Mouse (Mus musculus) v-Abl transformed pro-B cells (cell line): ENCODE measurements at regions not wholly inside any gene's neighbourhood (a gene's known extent, or its start where the extent isn't known, plus 50 kb on each side); places are given as distances from the start of the nearest gene placed in this dataset.

ENCODE experiments used
- in situ Hi-C, 2 experiments: fragments of 400-800 bp; cut with MboI; formaldehyde crosslinking; loops; one replicate each; pipeline ENCODE4 v1.15.1; 2025; ENCODE audit not compliant: unreplicated experiment in 2 of 2

DNA sequence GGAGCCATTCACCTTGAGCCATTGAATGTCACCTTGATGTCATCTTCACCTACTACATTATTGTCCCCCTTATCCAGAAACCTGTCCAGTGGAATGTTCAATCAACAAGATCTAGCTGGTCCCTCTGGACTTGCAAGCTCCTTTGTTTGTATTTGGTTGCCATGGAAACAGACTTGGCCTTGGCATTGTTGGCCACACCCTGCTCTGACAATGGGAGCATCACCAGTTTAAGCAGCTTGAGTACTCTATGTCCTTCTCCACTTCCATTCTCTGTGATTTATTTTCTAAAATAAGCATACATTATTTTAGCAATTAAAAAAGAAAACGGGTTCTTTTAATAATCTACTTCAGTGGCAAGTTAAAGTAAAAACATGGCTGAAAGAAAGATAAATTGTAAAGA is 221.6 kb upstream of the Runx1 start:
- in situ Hi-C loops = no loop called here

DNA sequence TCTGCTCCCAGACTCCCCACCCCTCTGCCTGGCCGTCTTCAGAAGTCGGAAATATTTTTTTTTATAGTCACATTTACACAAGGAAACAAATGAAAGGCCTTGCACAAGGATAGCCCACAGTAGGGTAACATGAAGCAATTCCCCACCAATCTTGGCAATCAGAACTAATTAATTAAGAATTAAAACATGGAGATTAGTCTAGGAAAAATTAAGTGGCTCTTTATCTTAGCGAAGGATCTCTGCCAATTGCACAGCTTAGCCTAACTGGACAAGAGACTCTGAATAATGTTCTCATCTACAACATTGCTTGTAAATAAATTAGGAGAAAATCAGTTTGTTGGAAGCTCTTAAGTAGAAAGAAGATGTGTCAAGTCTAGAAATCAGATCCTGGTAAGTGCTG is 220.3 kb upstream of the Runx1 start:
- in situ Hi-C loops = no loop called here

GRCm38 (mm10) chr16:93043355-93043754 is 217.4 kb upstream of the Runx1 start:
- in situ Hi-C loops = no loop called here

GRCm38 (mm10) chr16:93042941-93043340 is 217.0 kb upstream of the Runx1 start:
- in situ Hi-C loops = no loop called here

DNA sequence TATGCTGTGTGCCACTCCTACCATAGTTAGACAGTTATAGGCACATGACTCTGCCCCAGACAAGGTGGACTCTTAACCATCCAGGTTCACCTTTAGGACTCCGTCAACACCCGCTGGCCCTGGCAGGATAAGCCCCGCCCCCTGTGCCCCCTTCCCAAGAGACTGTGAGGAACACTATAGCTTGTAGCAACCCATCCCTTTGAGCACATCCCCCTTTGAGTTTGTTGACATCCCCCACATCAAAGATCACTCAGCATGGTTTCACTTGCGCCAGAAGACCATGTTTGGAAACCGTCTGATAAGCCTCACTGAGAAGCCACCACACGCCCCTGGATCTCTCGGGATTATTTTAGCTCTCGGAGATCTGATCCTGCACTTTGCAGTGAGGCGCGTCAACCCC is 216.5 kb upstream of the Runx1 start:
- in situ Hi-C loops = no loop called here

GRCm38 (mm10) chr16:93041887-93042286 is 215.9 kb upstream of the Runx1 start:
- in situ Hi-C loops = no loop called here

DNA sequence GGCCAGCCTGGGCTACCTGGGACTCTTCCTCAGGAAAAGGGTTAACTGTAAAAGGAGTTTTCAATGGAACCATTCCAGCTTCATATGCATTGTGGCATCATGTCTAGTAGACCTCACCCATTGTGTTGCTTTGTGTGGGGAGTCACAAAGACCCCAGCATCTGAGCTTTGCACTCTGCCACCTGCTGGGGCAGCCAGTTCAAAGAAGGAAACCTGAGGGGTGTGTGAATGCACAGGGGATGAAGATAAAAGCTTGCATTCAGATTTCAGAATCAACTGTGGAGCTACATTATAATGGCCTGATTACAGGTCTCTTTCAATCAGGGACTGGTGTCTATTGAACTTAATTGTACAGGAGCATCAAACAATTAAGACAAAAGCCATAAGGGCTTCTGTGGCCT is 215.4 kb upstream of the Runx1 start:
- in situ Hi-C loops = no loop called here

DNA sequence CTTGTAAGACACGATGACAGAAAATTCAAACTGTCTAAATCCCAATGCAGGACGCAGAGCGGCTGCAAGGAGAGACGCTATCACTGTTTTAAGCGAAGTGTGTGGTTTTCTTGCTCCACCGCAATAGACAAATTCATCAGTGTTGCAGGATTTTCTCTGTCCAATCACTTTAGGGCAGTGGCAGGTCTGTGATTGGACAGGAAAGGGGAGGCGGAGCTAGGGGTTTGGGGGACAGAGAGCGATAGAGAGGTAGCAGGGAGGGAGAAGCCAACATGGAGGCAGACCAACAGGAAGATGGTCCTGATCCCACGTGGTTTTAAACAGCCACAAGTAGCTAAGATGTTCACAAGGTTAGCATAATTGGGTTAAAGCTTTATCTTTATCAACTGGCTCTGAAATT is 209.7 kb upstream of the Runx1 start:
- in situ Hi-C loops = loop anchor here in 1 of 2 experiments (5.0 kb wide), 2 partner anchors 92 to 257 kb away; no protein-coding TSS in a partner anchor

DNA sequence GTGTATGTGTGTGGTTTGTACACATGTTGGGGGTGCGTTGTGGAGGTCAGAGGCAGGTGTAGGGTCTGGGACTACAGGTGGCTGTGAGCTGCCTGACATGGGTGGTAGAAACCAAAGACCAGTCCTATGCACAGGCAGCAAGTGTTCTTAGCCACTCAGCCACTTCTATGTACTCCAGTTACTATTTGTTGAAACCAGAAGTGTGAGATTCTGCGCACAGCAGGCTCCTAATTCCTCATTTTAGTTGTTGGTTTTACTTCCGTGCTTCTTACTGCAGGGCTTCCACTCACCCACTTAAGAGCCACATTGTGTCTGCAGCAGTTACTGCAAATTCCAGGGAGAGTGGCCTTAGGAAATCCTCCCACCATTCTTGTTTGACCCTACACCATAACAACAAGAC is 208.0 kb upstream of the Runx1 start:
- in situ Hi-C loops = no loop called here

GRCm38 (mm10) chr16:93031624-93032023 is 205.7 kb upstream of the Runx1 start:
- in situ Hi-C loops = no loop called here

- in situ Hi-C loops = no loop called here
These were observed 202.7 kb upstream of the Runx1 start for GRCm38 (mm10) chr16:93028640-93029039.

- in situ Hi-C loops = no loop called here
These were observed 202.1 kb upstream of the Runx1 start for GRCm38 (mm10) chr16:93028016-93028415.

- in situ Hi-C loops = no loop called here
These were observed 200.2 kb upstream of the Runx1 start for GRCm38 (mm10) chr16:93026094-93026648.

GRCm38 (mm10) chr16:93019800-93020555 is 194.0 kb upstream of the Runx1 start:
- in situ Hi-C loops = no loop called here

DNA sequence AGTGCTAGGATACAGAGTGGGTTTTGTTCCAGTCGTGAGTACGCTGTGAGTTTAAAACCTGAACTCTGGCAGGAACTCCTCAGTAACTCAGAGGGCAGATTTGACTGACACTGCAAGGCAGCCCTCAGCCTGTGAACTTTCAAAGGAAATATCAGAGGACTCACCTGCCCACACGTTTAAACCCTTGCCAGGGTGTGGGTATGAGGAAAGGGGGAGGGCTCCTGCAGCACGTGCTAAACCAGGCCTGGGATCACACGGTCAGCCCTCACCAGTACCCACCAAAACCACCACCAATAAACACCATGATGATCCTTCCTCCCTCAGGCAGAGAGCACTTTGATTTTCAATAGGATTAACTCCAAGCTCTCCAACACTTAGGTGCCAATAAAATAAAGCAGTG is 192.8 kb upstream of the Runx1 start:
- in situ Hi-C loops = no loop called here

- in situ Hi-C loops = no loop called here
These were observed 191.1 kb upstream of the Runx1 start for GRCm38 (mm10) chr16:93017025-93017424.

GRCm38 (mm10) chr16:93015636-93016035 is 189.7 kb upstream of the Runx1 start:
- in situ Hi-C loops = no loop called here

DNA sequence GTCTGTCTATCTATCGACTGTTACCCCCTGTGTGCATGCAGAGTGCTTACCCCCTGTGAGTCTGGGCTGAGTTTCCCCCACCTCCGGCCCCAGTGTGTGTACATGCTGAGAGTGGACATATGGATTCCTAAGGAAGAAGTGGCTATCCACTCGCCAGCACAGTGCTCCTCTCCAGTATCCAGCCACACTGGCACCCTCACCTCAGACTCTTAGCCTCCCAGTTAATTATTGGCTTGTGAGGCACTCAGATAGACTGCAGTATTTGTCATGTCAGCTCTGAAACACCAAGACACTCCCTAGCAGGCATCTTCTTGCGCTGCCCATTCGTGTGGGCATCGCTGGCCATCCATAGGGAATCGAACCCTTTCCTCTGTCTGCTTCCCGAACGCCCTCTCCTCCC is 189.0 kb upstream of the Runx1 start:
- in situ Hi-C loops = no loop called here

- in situ Hi-C loops = no loop called here
These were observed 187.9 kb upstream of the Runx1 start for GRCm38 (mm10) chr16:93013881-93014280.

DNA sequence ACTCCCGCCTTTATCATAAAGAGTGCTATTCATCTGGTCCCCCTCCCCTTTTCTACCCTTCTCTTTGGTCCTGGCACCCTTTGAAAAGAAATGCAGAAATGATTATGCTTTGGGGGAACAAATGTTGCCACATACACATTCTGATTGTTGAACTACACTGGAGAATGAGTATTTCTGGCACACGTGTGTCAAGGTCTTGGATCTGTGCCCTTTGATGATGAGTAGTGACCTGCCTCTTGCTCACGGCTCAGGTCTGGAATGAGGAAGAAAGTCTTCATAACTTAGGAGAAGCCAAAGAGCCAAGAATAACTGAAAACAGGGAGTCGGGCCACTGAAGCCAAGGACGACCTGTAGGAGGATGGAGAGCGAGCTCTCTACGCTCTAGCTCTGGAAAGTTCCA is 187.3 kb upstream of the Runx1 start:
- in situ Hi-C loops = no loop called here

DNA sequence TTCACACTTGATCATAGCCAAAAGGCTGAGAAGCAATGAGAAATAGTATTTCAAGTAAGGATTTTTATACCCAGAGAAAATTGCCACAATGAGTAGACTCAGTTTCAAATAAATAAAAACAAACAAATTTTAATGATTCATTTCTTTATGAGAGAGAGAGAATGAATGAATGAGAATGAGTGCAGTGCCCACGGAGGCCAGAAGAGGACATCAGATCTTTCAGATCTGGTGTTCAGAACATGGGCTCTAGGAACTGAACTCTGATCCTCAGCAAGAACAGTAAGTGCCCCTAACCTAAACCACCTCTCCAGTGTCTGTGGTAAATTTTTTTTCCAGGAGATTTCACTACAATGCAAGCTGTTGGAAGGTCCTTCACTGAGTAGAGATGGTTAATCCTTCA is 185.5 kb upstream of the Runx1 start:
- in situ Hi-C loops = no loop called here

GRCm38 (mm10) chr16:93006321-93006984 is 180.5 kb upstream of the Runx1 start:
- in situ Hi-C loops = no loop called here
